Mouse (Mus musculus) heart, adult 2 months (tissue): ENCODE measurements at regions not wholly inside any gene's neighbourhood (a gene's known extent, or its start where the extent isn't known, plus 50 kb on each side); places are given as distances from the start of the nearest gene placed in this dataset.

Experiments used
- DNase-seq, 2 experiments: peaks; one replicate each; pipeline ENCODE4 v3.0.0; 2021
- H3K27ac ChIP-seq: fragments of 200-600 bp; 2 replicates; pipeline ENCODE4 v1.8.1; 2022
- H3K27me3 ChIP-seq: fragments of 200-500 bp; 2 replicates; pipeline ENCODE4 v1.6.1; 2012; ENCODE audit warnings: mild to moderate bottlenecking, low read length, inconsistent platforms, mixed read lengths; ENCODE audit not compliant: control insufficient read depth, insufficient read depth
- H3K36me3 ChIP-seq: fragments of 200-500 bp; 2 replicates; pipeline ENCODE4 v1.6.1; 2012; ENCODE audit warnings: low read length, inconsistent platforms; ENCODE audit not compliant: control insufficient read depth, insufficient read depth
- H3K4me1 ChIP-seq: fragments of 200-500 bp; 2 replicates; pipeline ENCODE4 v1.6.1; 2011; ENCODE audit warnings: low read length; ENCODE audit not compliant: control insufficient read depth, insufficient read depth
- H3K4me3 ChIP-seq: fragments of 200-600 bp; 2 replicates; pipeline ENCODE4 v1.8.1; 2022
- H3K79me2 ChIP-seq: fragments of 200-500 bp; replicated peaks from 2 replicates; pipeline ENCODE4 v1.6.1; 2012; ENCODE audit warnings: mild to moderate bottlenecking, inconsistent platforms, low read length, moderate library complexity, mixed read lengths; ENCODE audit not compliant: control insufficient read depth, insufficient read depth
- H3K9ac ChIP-seq: fragments of 200-500 bp; 2 replicates; pipeline ENCODE4 v1.6.1; 2012; ENCODE audit warnings: low read depth, mild to moderate bottlenecking, control low read depth, inconsistent platforms, low read length, mixed read lengths
- CTCF ChIP-seq: fragments of 200-600 bp; IDR thresholded peaks from 2 replicates; pipeline ENCODE4 v1.8.1; 2022; ENCODE audit warnings: antibody characterized with exemption, mild to moderate bottlenecking, moderate library complexity
- EP300 ChIP-seq: fragments of 200-500 bp; IDR thresholded peaks from 2 replicates; pipeline ENCODE4 v1.6.1; 2011; ENCODE audit warnings: low read depth, low read length, control low read depth; ENCODE audit not compliant: insufficient read depth
- POLR2A ChIP-seq: fragments of 200-500 bp; IDR thresholded peaks from 2 replicates; pipeline ENCODE4 v1.6.1; 2011; ENCODE audit warnings: mild to moderate bottlenecking, low read depth, low read length, control low read depth; ENCODE audit not compliant: insufficient read depth
- WGBS: fragments of 180-500 bp; shearing (Covaris S2); methylation state at CpG from one replicate; pipeline ENCODE4 v1.1.7; 2018; 5-methylcytosine and 5-hydroxymethylcytosine counted together
- intact Hi-C: fragments of 180-260 bp; cut with DNase I; formaldehyde crosslinking; loops from one replicate; pipeline ENCODE4 v1.15.1; 2025

DNA sequence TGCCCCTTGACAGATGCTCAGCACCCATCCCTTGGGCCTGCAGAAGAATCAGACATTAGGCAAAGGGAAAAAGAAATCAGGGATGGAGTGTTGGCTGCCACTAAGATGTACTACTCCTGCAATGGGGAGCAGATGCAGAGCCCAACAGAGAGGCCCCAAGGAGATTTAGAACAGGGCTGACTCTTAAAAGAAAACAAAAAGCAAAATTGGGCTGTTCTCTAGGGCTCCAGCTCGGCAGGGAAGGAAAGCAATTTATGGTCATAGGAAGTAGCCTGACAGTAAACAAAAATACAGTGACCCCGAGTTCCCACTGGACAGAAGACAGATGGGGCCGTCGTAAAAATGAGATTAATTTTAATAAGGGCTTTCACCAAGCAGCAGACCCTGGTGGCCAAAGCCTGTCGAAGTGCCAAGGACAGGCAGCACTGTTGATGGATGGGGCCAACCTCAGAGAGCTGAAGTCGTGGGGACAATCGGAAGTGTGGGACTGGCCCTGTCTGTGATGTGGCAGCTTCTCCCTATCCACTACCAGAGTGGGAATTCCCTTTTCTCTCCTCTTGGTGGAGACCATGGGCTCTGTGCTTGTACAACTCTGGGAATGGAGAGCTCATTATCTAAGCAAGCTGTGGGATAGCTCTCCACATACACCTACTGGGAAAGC lies 109.4 kb upstream of the Gm12830 start:
- intact Hi-C loops = no loop called here
- no peak for DNase-seq
- 40% methylated on average over 7 of the region's 7 CpGs for WGBS
- H3K4me1 ChIP-seq = no peaks in the 10 kb centered on the region
- H3K79me2 ChIP-seq = no peaks in the 10 kb centered on the region
- H3K27me3 ChIP-seq = 0 out of 2 replicates have a peak, but pooled peaks cover 2% of the 10 kb centered on the region
- H3K9ac ChIP-seq = no peak overlapping the region
- no peaks in the 10 kb centered on the region for H3K36me3 ChIP-seq
- no peak overlapping the region for H3K27ac ChIP-seq
- TF ChIP-seq CTCF (no peak), POLR2A (no peak), EP300 (no peak)
- no peak overlapping the region for H3K4me3 ChIP-seq

DNA sequence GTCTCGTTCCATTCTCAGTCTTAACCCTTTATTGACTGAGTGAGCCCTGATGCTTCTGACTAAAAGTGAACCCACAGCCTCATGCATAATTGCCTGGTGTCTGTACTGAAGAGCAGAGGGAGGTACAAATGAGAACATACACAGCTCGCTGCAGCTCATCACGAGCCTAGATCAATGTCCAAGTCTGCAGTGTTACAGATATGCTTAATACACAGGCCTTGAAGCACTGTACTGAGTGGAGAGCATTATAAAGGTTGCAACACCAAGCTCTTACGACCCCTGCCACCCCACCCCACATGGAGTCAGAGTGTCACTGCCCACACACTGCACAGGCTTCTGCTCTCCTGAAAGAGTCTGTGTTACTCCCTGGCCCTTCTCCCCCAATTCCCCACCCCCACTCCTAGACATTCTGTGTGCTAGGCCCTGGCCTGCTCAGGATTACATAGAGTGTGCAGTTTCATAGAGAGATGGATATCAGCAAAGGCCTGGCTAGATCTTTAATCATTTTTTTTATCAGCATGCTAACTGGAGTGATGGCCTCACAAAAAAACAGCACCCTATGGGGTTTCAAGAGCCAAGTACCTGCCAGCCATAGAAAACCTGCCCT lies 108.5 kb upstream of the Gm12830 start:
- H3K9ac ChIP-seq = no peak overlapping the region
- H3K4me3 ChIP-seq = no peak overlapping the region
- intact Hi-C loops = no loop called here
- H3K4me1 ChIP-seq = no peaks in the 10 kb centered on the region
- 61% methylated on average over 4 of the region's 4 CpGs for WGBS
- TF ChIP-seq CTCF = no peak
- no peak for TF ChIP-seq EP300
- no peak for TF ChIP-seq POLR2A
- H3K27me3 ChIP-seq = 0 out of 2 replicates have a peak, but pooled peaks cover 2% of the 10 kb centered on the region
- no peak overlapping the region for H3K27ac ChIP-seq
- H3K79me2 ChIP-seq = no peaks in the 10 kb centered on the region
- no peak for DNase-seq
- H3K36me3 ChIP-seq = no peaks in the 10 kb centered on the region

DNA sequence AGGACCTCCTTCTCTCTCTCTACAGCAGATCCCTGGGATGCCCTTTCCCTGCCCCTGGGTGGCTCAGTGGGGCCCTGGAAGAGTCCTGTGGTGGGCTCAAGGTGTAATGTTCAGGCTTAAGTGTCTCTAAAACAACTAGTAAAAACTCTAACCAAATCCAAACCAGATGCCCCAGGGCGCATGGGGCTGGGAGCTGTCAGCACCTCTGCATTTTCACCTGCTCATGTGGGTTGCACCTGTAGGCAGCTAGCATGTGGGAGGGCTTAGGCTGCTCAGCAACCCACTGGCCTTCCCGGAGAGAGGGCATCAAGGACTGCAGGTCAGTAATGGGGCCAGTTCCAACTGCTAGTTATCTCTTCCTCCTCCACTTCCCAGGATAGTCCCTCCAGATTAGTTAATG lies 104.8 kb upstream of the Gm12830 start:
- no peaks in the 10 kb centered on the region for H3K36me3 ChIP-seq
- DNase-seq = no peak
- no peak overlapping the region for H3K4me3 ChIP-seq
- intact Hi-C loops = no loop called here
- no peaks in the 10 kb centered on the region for H3K4me1 ChIP-seq
- no peak overlapping the region for H3K27ac ChIP-seq
- no peak overlapping the region for H3K9ac ChIP-seq
- no peaks in the 10 kb centered on the region for H3K79me2 ChIP-seq
- TF ChIP-seq EP300 (no peak), CTCF (no peak), POLR2A (no peak)
- WGBS = 60% methylated on average over 2 of the region's 2 CpGs
- no peaks in the 10 kb centered on the region for H3K27me3 ChIP-seq

DNA sequence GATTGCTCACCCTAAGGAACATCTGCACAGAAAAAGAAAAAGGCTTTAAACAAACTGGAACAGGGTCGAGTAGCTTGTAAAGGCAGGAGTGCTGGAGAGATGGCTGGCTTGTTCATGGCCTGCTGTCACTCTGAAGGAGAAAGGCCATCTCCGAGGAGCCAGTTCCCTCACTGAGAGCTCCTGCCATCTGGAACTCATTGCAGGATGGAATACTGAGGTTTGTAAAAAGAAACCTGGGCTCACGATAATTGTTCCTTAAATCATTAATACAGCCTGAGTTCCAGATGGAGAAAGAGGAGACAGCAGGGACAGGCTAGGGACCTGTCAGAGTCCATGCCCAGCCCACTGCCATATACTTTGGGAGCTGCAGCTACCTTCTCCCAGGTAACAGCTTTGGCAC lies 100.8 kb upstream of the Gm12830 start:
- Histone ChIP-seq H3K9ac (no peak overlapping the region), H3K79me2 (no peaks in the 10 kb centered on the region), H3K4me1 (no peaks in the 10 kb centered on the region), H3K27me3 (no peaks in the 10 kb centered on the region), H3K4me3 (no peak overlapping the region), H3K36me3 (no peaks in the 10 kb centered on the region), H3K27ac (no peak overlapping the region)
- WGBS = 56% methylated on average over 3 of the region's 3 CpGs
- intact Hi-C loops = no loop called here
- DNase-seq = no peak
- TF ChIP-seq CTCF (no peak), POLR2A (no peak), EP300 (no peak)

DNA sequence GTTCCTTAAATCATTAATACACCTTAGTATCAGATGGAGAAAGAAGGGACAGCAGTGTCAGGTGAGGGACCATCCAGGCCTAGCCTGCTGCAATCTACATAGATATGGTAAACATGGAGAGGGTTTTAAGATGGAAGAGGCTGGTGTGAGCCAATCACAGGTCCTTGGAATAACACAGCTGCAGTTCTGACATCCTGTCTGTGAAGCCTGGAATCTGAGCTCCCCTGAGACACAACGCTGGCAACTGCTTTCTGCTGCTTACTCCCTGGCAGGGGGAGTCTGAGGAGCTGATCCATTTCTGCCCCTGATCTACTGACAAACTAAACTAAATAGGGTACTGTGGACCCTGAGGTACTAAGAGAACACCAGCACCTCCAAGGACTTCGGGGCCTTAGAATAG lies 100.1 kb upstream of the Gm12830 start:
- no peak for DNase-seq
- Histone ChIP-seq H3K27me3 (no peaks in the 10 kb centered on the region), H3K36me3 (no peaks in the 10 kb centered on the region), H3K27ac (no peak overlapping the region), H3K79me2 (no peaks in the 10 kb centered on the region), H3K4me3 (no peak overlapping the region), H3K9ac (no peak overlapping the region), H3K4me1 (no peaks in the 10 kb centered on the region)
- intact Hi-C loops = no loop called here
- TF ChIP-seq EP300 = no peak
- TF ChIP-seq POLR2A = no peak
- TF ChIP-seq CTCF = no peak
- WGBS = 42% methylated on average over 2 of the region's 2 CpGs

DNA sequence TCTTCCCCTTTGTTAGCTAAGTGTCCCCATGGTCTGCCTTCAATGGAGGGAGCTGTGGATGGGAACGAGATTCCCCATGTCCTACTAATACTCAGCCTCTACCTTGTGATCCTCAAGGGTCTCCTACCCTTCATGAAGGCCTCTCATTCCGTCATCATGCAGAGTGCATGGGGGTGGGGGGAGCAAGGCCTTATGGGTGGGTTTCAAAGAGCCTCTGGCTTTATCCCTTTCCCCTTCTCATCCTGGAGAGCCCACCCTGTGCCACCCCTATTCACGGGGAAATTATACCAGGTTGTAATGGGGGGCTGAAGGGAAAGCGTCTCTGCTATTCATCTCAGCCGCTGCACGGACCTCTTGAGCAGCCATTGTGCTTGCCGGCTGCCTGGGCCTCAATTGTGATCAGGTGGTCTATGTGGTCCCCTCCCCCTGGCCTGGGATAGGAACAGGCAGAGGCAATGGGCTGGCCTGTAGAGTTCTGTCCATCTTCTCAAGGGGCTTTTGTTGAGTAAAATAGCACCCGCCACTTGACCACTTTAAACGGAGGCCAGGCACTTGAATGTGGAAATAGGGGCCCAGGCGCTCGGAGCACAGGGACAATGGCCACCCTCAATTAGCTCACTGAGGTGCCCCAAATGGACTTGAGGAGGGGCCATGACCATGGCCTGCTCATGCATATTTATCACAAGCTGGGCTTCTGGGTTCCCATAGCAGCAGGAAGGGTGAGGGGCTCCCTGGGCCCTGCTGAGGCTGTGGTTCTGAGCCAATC lies 93.1 kb upstream of the Gm12830 start:
- H3K4me3 ChIP-seq = no peak overlapping the region
- H3K36me3 ChIP-seq = no peaks in the 10 kb centered on the region
- no peak overlapping the region for H3K27ac ChIP-seq
- WGBS = 81% methylated on average over 11 of the region's 11 CpGs
- DNase-seq = no peak
- no peak overlapping the region for H3K9ac ChIP-seq
- H3K27me3 ChIP-seq = no peaks in the 10 kb centered on the region
- no peaks in the 10 kb centered on the region for H3K4me1 ChIP-seq
- no peaks in the 10 kb centered on the region for H3K79me2 ChIP-seq
- intact Hi-C loops = no loop called here
- no peak for TF ChIP-seq POLR2A
- TF ChIP-seq EP300 = no peak
